Mouse (Mus musculus) lung, postnatal 10 days (tissue): ENCODE data around the gene Wrb.

ENCODE experiments used
- DNase-seq: peaks from one replicate; pipeline ENCODE4 v3.0.0; 2021

Wrb gene

DNA sequence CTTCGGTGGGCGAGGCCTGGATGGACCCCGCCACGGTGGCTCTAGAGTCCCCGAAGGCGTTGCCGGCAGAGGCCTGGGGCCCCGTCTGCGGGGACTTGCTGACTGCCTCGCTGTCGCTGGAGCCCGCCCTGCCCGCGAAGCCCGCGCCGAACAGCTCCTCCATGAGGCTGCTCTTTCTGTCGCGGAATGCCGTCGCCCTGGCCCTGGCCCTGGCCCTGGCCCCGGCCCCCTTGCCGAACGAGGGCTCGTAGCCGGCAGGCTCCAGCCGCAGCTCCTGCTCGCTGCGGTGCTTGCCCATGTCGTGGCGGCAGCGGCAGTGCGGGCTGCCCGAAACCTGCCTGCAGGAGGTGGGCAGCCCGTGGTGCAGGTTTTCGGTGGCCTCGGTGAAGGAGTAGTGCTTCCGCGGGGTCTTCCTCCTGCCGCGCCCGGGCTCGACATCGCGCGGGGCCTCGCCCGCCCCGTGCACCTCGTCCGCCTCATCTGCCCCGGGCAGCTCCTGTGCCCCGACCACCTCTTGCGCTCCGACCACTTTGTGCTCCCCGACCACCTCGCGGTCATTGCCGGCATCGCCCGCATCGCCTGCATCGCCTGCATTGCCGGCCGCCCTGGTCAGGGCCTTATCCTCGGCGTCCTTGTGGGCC lies 14.0 kb downstream of the Wrb start:
- DNase-seq: peak; percentile 83

DNA sequence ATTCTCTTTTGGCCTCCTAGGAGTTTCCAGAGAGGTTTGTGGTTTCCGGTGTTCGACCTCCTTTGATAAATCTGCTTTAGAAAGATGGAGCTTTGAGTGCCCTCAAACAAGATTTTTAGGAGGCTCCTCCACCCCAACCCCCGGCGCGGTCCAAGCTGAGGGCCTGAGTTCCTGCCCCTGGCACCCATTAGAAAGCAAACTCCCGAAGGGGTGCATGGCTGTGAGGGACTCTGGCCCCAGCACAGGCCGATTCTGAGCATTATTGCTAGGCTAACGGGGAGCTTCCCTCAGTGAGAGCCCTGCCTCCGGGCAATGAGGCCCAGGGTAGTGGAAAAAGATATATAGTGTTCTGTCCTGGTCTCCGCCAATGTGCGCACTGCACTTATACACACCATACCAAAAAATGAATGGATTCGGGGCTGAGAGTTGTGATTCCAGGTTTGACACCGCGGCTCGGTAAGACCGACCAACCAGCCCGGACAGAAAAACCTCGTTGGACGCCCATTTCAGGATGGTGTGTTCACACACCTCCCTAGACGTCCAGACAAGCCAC lies 14.7 kb downstream of the Wrb start:
- DNase-seq: no peak

DNA sequence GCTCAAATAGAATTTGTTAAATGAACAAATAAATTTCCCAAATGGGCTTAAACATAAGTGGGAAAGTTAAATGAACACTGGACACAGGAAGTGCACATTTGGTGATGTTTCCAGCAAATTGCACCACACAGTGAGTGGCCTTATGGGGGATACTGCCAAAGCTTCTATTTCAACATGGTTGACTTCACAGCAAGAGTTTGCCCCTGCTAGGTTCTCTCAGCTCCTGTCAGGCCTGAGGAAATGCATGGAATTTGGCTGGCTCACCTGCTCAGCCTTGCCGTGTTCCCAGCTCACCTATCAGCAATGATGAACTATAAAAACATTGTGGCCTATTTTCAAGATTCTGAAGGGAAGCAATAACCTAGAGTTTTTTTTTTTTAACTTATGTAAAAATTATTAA lies 15.7 kb downstream of the Wrb start:
- no peak for DNase-seq

DNA sequence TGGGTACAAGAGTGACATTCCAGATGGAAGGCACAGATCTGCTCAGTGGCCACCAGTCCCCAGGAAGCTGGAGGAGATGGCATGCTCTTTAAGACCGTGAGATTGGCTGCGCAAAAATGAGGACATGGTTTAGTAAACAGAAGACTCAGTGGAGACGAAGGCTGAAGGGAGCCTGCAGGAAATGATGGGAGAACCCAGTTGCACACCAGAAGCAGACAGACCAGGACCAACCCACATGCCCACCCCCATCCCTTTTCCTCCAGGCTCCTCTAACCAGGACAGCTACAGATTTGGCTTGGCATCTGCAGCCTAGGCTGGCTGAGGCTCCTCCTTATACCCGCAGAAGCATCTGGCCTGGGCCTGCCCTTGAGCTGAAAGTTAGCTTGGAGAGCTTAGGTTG lies 16.1 kb downstream of the Wrb start:
- DNase-seq: no peak

DNA sequence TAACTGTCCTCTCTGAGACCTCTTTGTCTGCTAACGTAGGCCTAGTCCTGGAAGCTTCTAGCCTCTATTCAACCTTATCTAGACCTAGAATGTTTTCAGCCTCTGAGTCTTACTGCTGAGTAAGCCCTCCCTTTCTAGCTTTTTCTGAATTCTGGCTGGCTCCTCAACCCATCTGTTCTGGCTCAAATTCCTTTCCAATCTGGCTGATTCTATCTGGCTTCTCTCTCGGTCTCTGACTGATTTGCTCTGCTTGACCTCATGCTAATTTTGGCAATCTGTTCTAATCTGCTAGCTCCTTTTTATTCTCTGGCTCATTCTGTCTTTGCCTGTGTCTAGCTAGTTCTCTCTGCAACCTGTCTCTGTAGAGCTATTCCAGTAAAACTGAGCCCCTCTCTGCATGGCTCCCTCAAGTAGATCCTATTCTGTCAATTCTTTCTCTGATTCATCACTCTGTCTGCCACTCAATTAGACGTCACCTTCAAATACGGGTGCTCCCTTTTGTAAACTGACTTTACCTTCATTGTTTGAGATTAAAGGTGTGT lies 20.6 kb downstream of the Wrb start:
- DNase-seq: no peak

DNA sequence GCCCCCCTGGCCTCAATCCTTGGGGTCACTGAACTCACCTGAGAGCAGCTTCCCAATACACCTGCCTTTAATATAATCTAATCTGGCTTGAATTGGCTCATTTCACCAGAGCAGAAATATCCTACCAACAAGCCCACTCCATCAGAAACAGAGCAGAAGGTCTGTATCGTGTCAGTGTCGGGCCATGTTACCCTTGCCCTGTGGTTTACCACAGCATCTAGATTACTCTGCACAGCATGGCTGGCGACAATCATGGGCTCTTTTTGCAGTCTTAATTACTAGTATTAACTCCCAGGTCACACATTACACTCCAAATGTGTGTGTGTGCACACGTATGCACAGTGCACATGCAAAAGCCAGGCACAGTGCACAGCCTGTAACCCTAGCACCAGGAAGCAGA lies 23.6 kb downstream of the Wrb start:
- no peak for DNase-seq

DNA sequence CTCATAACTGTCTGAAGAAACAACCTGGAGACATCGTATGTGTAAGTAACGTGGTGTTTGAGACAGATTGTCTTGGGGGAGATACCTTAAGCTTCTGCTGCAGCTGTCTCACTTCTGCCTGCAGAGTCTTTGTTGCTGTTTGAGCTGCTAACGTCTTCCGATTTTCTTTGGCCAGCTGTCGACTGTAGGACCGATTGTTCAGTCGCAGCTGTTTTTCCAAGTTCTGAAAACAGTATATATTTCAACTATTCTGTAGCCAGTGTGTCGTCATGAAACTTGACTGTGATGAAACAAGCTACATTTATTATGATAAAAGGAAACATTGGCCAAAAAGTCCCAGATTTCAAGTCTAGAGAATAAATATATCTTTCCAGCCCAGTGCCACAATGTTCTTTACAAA lies 28.4 kb downstream of the Wrb start:
- DNase-seq: no peak

DNA sequence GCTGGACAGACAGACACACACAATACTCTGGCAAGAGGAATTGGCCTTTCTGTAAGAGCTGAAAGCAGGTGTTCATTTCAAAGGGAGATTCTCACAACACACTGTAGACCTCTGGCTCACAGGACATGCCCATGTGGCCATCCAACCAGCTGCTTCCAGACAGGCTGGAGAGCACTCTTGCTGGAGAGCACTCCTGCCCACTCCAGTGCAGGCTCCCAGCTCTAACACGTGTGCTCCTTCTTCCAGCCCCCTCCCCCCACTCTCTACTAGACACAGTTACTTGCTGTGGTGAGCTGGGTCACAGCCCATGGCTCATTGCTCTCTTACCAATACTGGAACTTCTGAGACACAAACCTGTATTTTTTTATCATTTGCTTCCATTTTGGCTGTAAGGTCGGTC lies 30.2 kb downstream of the Wrb start:
- DNase-seq: peak; percentile 74

DNA sequence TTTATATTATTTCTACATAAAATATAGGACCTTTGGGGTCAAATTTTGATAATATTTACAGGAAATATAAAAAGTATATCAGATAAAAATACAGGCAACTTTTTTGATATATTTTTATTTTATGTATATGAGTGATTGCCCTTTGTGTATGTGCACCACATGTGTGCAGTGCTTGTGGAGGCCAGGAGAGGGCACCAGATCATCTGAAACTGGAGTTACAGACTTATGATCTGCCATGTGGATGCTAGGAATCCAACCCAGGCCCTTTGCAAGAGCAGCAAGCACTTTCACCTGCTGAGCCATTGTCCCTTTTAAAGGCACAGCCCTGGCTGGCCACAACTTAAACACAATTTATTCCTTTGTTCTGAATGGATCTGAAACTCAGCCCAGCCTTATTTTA lies 33.9 kb downstream of the Wrb start:
- no peak for DNase-seq

DNA sequence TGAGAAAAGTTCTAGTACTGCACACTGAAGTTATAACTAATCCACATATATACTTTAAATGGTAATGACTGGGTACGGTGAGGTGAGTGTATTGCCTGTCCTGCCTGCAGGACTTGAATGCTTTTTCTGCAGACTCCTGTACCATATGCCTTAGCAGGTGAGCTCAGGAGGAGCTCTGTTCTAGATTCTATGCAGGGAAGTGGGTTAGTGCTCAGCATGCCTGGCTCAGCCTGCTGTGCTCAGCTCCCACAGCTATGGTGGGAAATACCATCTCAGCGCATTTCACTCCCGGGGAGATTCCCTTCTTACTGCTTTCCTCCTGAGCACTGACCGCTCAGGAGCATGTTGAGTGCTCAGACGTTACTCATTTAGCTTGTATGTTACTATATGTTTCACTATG lies 42.4 kb downstream of the Wrb start:
- no peak for DNase-seq

DNA sequence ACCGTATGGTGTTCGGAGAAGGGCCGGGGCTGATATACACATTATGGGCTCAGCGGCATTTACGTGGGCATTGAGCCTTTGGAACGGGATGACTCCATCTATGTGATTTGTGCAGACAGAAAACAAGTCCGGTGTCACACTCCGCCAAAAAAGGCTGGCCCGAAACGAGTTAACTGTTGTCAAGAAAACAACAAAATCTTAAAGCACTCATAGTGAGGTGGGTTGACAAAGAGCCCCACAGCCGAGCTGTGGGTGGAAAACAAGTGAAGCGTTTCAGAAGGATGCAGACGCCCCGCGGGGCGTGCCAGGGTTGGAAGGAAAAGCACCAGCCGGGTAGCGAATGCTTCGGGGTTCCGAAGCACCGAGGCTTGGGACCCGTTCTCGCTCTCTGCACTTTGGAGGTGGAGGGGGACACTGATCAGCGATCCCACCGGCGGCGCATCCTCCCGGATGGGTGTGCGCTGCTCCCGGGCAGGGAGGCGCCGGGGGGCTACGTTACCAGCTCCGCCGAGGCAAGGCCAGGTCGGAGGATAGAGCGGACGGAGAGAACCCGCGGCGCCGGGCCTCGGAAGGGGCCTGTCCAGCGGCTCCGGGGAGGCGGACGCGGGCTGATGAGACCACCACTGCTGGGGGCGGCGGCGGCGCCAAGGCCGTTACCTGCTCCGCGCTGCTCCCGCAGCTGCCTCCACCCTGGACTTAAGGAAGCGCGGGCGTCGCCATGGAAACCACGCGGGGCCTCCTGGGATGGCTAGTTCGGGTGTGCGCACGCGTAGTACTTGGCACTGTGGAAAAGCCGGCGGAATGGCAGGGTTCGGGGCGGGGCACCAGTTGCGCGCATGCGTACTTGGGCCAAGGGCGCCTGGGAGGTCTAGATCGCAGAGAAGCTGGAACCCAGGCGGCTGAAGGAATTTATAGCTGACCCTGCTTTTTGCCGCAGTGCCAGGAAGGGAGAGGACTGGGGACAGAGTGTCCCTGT lies 46.6 kb downstream of the Wrb start, which contains the start of gene Lca5l:
Gene Lca5l (minus strand): TSS at position 741 of the 976 bp plus-strand sequence.
- peak; percentile 100 for DNase-seq

DNA sequence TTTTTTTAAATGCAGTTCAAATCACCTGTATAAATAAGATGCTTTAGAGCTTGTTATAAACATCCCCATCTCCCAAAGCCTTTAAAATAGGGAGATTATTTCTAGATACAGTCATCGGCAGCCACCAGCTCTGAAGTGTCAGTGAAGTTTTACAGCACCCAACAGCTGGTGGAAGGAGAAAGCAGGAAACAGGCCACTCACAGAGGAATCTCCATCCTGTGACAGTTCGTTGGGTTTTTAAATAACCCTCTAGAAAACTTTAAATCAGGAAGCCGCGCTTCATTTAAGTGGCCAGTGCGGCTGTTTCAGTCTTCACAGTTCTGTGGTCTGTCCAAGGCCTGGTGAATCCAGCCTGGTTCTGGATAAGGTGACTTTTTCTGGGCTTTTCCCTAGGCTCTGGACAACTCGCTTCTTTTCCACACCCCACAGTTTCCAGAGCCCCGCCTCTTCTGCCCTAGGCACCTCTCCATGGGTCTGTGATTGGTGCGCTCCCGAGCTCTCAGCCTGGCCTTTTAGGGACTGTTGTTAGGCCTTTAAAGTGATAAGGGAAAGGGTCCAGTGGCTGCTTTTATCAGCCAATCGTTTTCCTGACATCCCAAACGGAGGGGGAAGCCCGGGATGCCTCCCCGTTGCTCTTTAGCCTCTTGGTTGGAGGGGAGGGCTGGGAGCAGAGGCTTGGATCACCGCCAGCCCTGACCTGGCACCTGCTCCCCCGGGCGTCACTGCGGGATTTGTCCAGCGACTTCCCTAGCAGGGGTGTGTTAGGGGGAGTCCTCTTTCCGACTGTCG lies 54.9 kb downstream of the Wrb start, which contains the start of gene Sh3bgr:
Gene Sh3bgr (plus strand): TSS at position 538 of the 789 bp plus-strand sequence.
- peak; percentile 83 for DNase-seq

DNA sequence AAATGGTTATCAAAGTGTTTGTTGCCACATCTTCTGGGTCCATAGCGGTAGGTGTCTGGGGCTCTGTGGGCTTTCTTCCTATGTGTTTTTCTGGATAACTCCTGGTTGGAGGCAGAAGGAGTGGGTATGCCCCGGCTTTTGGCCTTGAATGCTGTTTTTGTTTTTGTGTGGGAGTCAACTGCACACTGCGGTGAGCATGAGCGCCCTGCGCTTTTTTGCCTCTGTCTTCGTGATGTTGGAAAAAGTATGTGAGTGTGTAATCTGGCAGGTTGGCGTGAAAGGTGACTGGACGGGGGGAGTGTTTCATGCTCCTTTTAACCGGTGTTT lies 55.5 kb downstream of the Wrb start:
- no peak for DNase-seq

DNA sequence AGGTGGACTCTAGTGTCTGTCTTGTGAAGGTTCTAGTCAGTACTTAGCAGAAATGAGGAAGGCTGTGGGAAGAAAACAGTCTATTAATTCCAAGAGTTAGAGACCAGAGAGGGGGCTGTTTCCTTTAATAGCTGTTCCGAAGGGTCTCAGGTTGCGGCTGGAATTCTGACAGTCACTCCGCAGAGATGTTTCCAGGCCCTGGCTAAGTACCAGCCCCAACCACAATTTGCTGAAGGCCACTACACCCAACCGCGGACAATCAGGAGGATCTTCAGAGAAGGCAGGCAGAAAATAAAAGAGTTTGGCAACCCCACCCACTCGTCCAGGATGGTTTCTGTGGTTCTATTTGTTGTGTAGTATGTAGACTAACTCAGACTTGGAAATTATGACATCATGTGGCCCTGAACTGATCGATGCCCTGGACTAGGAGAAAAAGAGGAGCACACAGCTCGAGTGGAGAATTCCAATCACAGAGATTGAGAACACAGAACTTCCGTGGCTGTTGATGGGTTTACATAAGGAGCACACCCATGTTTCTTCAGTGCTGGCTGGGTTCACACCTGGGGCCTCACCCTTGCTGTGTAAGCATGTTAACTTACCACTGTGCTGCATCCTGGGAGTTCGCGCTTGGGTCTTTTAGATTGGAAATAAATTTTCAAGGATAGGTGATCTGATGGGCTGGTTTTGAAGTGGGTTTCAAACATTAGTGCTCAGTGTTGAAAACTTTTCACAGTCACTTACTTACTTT lies 56.5 kb downstream of the Wrb start:
- DNase-seq: no peak
